Mouse (Mus musculus) heart, postnatal 0 days (tissue): Measurements from ENCODE around the gene Bcar3.

ENCODE experiments used
- CTCF ChIP-seq: IDR thresholded peaks from 2 replicates; pipeline ENCODE4 v1.5.1; 2016; ENCODE audit warnings: antibody characterized with exemption, control low read depth, low read depth
- EP300 ChIP-seq: IDR thresholded peaks from 2 replicates; pipeline ENCODE4 v1.6.1; 2016; ENCODE audit warnings: antibody characterized with exemption, low read depth

DNA sequence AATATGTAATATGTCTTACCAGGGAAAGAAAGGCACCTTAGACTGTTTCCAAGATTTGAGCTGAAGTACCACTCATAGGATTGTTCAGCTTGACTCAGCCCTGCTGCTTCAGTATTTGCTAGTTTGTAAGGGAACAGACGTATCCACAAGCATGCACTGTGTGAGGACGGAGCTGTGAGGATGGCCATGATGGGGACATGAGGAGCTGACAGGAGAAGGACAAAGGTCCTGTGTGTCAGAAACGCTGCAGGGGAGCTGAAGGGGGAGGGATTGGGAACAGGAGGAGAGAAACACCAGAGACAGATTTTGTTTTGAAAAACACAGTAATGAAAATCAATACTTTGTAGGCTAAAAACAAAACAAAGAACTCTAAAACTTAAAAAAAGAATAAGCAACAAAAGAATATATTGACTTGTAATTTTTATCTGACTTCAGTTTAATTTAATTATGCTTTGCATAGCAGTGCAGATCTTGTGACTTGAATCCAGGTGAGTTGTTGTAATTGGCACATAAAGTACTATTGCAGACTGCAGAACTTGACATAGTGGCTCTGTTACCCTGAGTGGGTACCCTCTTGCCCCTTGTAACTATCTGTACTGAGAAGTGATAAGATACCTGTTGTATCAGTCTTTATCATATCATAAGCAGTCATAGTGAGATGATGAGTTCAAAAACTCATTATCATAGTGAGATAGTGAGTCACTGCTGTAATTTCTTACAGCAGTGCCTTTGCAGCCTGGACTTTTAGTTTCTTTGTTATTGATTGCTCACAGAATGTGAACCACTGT lies 41.3 kb upstream of the Bcar3 start:
- no peak for TF ChIP-seq CTCF
- TF ChIP-seq EP300 = no peak
